Mouse (Mus musculus) left cerebral cortex, adult 11 months (tissue): ENCODE data around the gene Gabrr2.

ENCODE experiments used
- DNase-seq: peaks from one replicate; pipeline ENCODE4 v3.0.0; 2022; ENCODE audit warnings: low spot score

Gene Gabrr2

GRCm38 (mm10) chr4:33062981-33063380 is at the start of gene Gabrr2:
TSS of gene Gabrr2 (plus strand) at chr4:33062999.
- DNase-seq: no peak

- peak; percentile 80 for DNase-seq
Measured at GRCm38 (mm10) chr4:33018361-33018999, 44.3 kb upstream of the Gabrr2 start.

GRCm38 (mm10) chr4:33024420-33024819 is 38.4 kb upstream of the Gabrr2 start:
- no peak for DNase-seq

GRCm38 (mm10) chr4:33029104-33029503 is 33.7 kb upstream of the Gabrr2 start:
- no peak for DNase-seq

- DNase-seq: no peak
Measured at GRCm38 (mm10) chr4:33030264-33031194, 32.3 kb upstream of the Gabrr2 start.

- peak; percentile 77 for DNase-seq
Measured at GRCm38 (mm10) chr4:33031195-33031960, 31.4 kb upstream of the Gabrr2 start, which contains the start of gene Ube2j1. TSS of gene Ube2j1 (plus strand) at chr4:33031416.

GRCm38 (mm10) chr4:33032045-33032444 is 30.8 kb upstream of the Gabrr2 start:
- no peak for DNase-seq

GRCm38 (mm10) chr4:33033515-33033914 is 29.3 kb upstream of the Gabrr2 start:
- DNase-seq: no peak

GRCm38 (mm10) chr4:33039826-33040225 is 23.0 kb upstream of the Gabrr2 start:
- no peak for DNase-seq

GRCm38 (mm10) chr4:33049601-33050000 is 13.2 kb upstream of the Gabrr2 start:
- DNase-seq: no peak

GRCm38 (mm10) chr4:33052055-33052454 is 10.7 kb upstream of the Gabrr2 start:
- DNase-seq: no peak

- DNase-seq: no peak
Measured at GRCm38 (mm10) chr4:33052650-33053049, 10.1 kb upstream of the Gabrr2 start.

GRCm38 (mm10) chr4:33054426-33054825 is 8.4 kb upstream of the Gabrr2 start:
- DNase-seq: no peak

- DNase-seq: no peak
Measured at GRCm38 (mm10) chr4:33056317-33056716, 6.5 kb upstream of the Gabrr2 start.

GRCm38 (mm10) chr4:33057890-33058687 is 4.7 kb upstream of the Gabrr2 start:
- DNase-seq: peak; percentile 53

GRCm38 (mm10) chr4:33061158-33061557 is 1.6 kb upstream of the Gabrr2 start:
- DNase-seq: no peak

GRCm38 (mm10) chr4:33064986-33065385 is 2.2 kb downstream of the Gabrr2 start:
- no peak for DNase-seq

GRCm38 (mm10) chr4:33066223-33066960 is 3.6 kb downstream of the Gabrr2 start:
- DNase-seq: no peak

GRCm38 (mm10) chr4:33067331-33067730 is 4.5 kb downstream of the Gabrr2 start:
- DNase-seq: no peak

- DNase-seq: no peak
Measured at GRCm38 (mm10) chr4:33067826-33068225, 5.0 kb downstream of the Gabrr2 start.

GRCm38 (mm10) chr4:33068894-33069293 is 6.1 kb downstream of the Gabrr2 start:
- DNase-seq: no peak
